8 mouse cellular contexts compared by ENCODE assay signal in the genomic region with DNA sequence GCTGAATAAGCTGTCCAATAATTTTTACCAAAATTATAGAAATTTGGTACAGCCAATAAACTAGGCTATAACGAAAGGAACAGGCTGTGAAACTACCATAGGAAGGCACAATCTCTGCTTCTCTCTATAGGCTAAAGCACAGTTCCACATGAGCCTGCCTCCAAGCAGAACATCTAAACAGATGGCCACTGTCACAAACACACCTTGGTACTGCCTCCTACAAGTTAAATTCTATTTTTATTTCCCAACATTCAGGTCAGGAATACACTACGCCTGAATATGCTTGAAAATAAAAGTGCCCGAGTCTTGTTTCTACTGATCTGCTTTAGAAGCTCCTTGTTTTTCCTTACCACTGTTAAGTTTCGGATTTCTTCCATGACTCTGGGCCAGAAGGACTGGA.
"Had no signal": no experiment of that assay in that cellular context is flagged by ENCODE, and none has a peak within 500 bp of the region (broad histone marks: within the 10 kb centered on the region; RNA-seq: fewer than 3 reads in every experiment).

No protein-coding gene starts in this region.

- DNase-seq: kidney, postnatal 36 days; lung, embryonic 14.5 days; lung, postnatal 10 days; lung, postnatal 4 days; right cerebral cortex, postnatal 14 days; thymus, postnatal 4 days had no signal

- ATAC-seq: liver, embryonic 12.5 days; midbrain, embryonic 16.5 days had no signal
